Mouse (Mus musculus) heart, adult 2 months (tissue): ENCODE measurements around the gene Pik3r5. TPM values are rescaled to one million over a fixed set of nuclear protein-coding genes. Genes with fewer than 3 reads are reported as not detected.

Experiments used
- DNase-seq, 2 experiments: peaks; one replicate each; pipeline ENCODE4 v3.0.0; 2021
- H3K27ac ChIP-seq: fragments of 200-600 bp; 2 replicates; pipeline ENCODE4 v1.8.1; 2022
- H3K27me3 ChIP-seq: fragments of 200-500 bp; 2 replicates; pipeline ENCODE4 v1.6.1; 2012; ENCODE audit warnings: mild to moderate bottlenecking, low read length, inconsistent platforms, mixed read lengths; ENCODE audit not compliant: control insufficient read depth, insufficient read depth
- H3K36me3 ChIP-seq: fragments of 200-500 bp; 2 replicates; pipeline ENCODE4 v1.6.1; 2012; ENCODE audit warnings: low read length, inconsistent platforms; ENCODE audit not compliant: control insufficient read depth, insufficient read depth
- H3K4me1 ChIP-seq: fragments of 200-500 bp; 2 replicates; pipeline ENCODE4 v1.6.1; 2011; ENCODE audit warnings: low read length; ENCODE audit not compliant: control insufficient read depth, insufficient read depth
- H3K4me3 ChIP-seq: fragments of 200-600 bp; 2 replicates; pipeline ENCODE4 v1.8.1; 2022
- H3K79me2 ChIP-seq: fragments of 200-500 bp; replicated peaks from 2 replicates; pipeline ENCODE4 v1.6.1; 2012; ENCODE audit warnings: mild to moderate bottlenecking, inconsistent platforms, low read length, moderate library complexity, mixed read lengths; ENCODE audit not compliant: control insufficient read depth, insufficient read depth
- H3K9ac ChIP-seq: fragments of 200-500 bp; 2 replicates; pipeline ENCODE4 v1.6.1; 2012; ENCODE audit warnings: low read depth, mild to moderate bottlenecking, control low read depth, inconsistent platforms, low read length, mixed read lengths
- CTCF ChIP-seq: fragments of 200-600 bp; IDR thresholded peaks from 2 replicates; pipeline ENCODE4 v1.8.1; 2022; ENCODE audit warnings: antibody characterized with exemption, mild to moderate bottlenecking, moderate library complexity
- EP300 ChIP-seq: fragments of 200-500 bp; IDR thresholded peaks from 2 replicates; pipeline ENCODE4 v1.6.1; 2011; ENCODE audit warnings: low read depth, low read length, control low read depth; ENCODE audit not compliant: insufficient read depth
- POLR2A ChIP-seq: fragments of 200-500 bp; IDR thresholded peaks from 2 replicates; pipeline ENCODE4 v1.6.1; 2011; ENCODE audit warnings: mild to moderate bottlenecking, low read depth, low read length, control low read depth; ENCODE audit not compliant: insufficient read depth
- WGBS: fragments of 180-500 bp; shearing (Covaris S2); methylation state at CpG from one replicate; pipeline ENCODE4 v1.1.7; 2018; 5-methylcytosine and 5-hydroxymethylcytosine counted together
- intact Hi-C: fragments of 180-260 bp; cut with DNase I; formaldehyde crosslinking; loops from one replicate; pipeline ENCODE4 v1.15.1; 2025
- polyA plus RNA-seq: library from polyadenylated mRNA; depleted of rRNA; stranded (reverse); fragments of >200 nt; gene quantifications from 2 replicates; pipeline ENCODE4 v1.2.3, GENCODE M21; 2012
- total RNA-seq, 2 experiments: library from RNA; stranded (reverse); gene quantifications; 2 replicates each; pipeline ENCODE4 v1.2.3; 2021

Pik3r5 gene
- total and polyA plus RNA-seq, 3 experiments: 0.84 to 2.9 (median 1.3) TPM

- intact Hi-C loops: loop anchor here (2.0 to 10.0 kb wide), 2 partner anchors 41 to 61 kb away; no protein-coding TSS in a partner anchor
- DNase-seq: peak; percentile 61 to 74
- TF ChIP-seq EP300: no peak
- TF ChIP-seq POLR2A: no peak
- no peak for TF ChIP-seq CTCF
- Histone ChIP-seq H3K79me2 (no peaks in the 10 kb centered on the region), H3K27ac (peak overlapping the region; percentile 75), H3K36me3 (no peaks in the 10 kb centered on the region), H3K27me3 (peaks cover 4% of the 10 kb centered on the region), H3K4me3 (peak overlapping the region; percentile 64), H3K9ac (peak overlapping the region; percentile 94), H3K4me1 (peaks cover 13% of the 10 kb centered on the region)
- under 1% methylated on average over 66 of the region's 68 CpGs for WGBS
These were observed 45.9 kb upstream of the Pik3r5 start for GRCm38 (mm10) chr11:68385921-68386588.

DNA sequence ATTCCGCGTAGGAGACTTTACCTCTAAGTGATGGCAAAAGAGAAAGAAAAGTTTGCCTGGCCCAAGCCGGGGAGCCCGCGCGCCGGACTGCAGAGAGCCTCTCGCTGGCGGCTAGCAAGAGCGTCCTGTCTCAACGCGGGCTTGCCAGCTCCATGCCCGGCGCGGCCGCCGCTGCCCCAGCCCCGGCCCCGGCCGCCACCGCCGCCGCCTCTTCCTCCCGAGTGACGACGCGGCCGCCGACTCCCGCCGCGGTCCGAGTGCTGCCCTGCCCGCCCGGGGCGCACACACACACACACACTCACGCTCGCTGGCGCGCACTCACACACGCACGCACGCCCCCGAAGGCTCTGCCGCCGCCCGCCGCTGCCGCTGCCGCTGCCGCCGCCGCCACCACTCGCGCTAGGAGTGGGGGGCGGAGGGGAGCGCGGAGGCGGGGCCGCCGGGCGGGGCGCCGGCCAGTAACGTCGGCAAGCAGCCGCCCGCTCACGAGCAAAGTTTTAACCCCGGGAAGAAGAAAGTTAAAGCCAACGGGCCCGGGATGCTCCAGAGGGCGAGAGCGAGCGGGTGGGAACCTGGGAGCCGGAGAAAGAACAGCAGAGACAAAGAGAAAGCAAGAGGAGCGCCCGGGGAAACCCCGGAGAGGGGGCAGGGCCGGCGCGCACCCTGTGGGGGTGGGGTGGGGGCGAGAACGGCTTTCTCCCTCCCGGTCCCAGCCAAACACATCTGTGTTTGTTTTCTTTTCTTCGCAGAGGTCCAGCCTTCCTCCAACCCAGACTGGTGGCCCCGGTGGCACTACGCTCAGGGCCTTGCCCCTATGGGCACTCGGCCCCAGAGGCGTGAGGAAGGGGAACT lies 45.1 kb upstream of the Pik3r5 start:
- H3K36me3 ChIP-seq: no peaks in the 10 kb centered on the region
- peaks cover 15% of the 10 kb centered on the region for H3K4me1 ChIP-seq
- peak overlapping the region; percentile 75 for H3K27ac ChIP-seq
- peak overlapping the region; percentile 64 for H3K4me3 ChIP-seq
- intact Hi-C loops: loop anchor here (2.0 to 10.0 kb wide), 2 partner anchors 42 to 62 kb away; no protein-coding TSS in a partner anchor
- peaks cover 4% of the 10 kb centered on the region for H3K27me3 ChIP-seq
- H3K9ac ChIP-seq: peak overlapping the region; percentile 94
- no peaks in the 10 kb centered on the region for H3K79me2 ChIP-seq
- TF ChIP-seq POLR2A: no peak
- TF ChIP-seq CTCF: no peak
- no peak for TF ChIP-seq EP300
- peak; percentile 83 to 84 for DNase-seq
- WGBS: 1% methylated on average over 85 of the region's 90 CpGs

DNA sequence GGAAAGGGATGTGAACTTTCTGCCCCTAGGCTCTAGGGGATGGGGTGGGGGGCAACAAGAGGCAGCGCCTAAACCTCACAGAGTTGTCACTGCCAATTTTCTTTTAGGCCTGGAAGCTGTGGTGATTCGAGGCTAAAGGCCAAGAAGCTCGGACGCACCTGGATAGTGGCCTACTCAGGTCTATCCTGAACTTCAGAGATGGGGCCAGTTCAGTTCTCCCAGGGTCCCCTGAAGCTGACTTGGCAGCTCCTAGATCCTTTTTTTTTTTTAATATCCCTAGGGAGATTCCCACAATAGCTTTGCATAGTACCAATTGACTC lies 44.5 kb upstream of the Pik3r5 start:
- Histone ChIP-seq H3K27ac (peak overlapping the region; percentile 75), H3K79me2 (no peaks in the 10 kb centered on the region), H3K27me3 (peaks cover 4% of the 10 kb centered on the region), H3K4me1 (peaks cover 15% of the 10 kb centered on the region), H3K4me3 (peak overlapping the region; percentile 64), H3K9ac (peak overlapping the region; percentile 94), H3K36me3 (no peaks in the 10 kb centered on the region)
- no peak for TF ChIP-seq EP300
- TF ChIP-seq CTCF: no peak
- TF ChIP-seq POLR2A: no peak
- DNase-seq: no peak
- intact Hi-C loops: loop anchor here (2.0 to 10.0 kb wide), 2 partner anchors 43 to 63 kb away; no protein-coding TSS in a partner anchor
- WGBS: 39% methylated on average over 4 of the region's 4 CpGs

DNA sequence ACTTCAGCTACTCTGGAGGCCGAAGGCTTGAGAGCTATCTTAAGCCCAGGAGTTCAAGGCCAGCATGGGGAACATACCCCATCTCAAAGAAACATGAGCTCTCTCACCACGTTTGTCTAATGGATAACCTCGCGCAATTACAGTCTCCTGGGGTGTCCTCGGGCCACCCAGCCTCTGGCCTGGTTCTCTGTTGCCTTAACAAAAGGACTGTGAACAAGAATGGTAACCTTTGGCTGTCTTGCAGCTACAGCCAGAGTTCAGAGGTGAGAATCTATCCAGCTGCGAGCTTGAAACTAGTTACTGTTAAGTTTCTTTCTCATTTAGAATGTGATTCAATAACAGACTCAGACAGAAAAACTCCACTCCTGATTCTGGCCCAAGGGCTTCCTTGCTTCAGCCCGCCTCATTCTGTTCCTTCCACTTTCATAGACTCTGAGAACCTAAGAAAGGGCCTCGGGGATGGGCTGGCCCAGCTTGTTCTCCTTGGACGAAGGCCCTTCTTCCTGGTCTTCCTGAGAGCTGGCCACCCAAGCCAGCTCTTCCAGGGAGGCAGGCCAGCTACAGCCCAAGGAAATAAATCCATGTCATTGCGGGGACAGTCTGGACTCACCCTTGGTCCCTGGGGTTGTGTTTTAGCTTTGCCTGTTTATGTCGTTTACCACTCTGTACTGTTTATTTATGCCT lies 43.8 kb upstream of the Pik3r5 start:
- H3K79me2 ChIP-seq: no peaks in the 10 kb centered on the region
- TF ChIP-seq POLR2A (no peak), CTCF (no peak), EP300 (no peak)
- 61% methylated on average over 11 of the region's 11 CpGs for WGBS
- intact Hi-C loops: loop anchor here (2.0 to 10.0 kb wide), 2 partner anchors 43 to 63 kb away; no protein-coding TSS in a partner anchor
- H3K9ac ChIP-seq: no peak overlapping the region
- no peak overlapping the region for H3K4me3 ChIP-seq
- H3K36me3 ChIP-seq: no peaks in the 10 kb centered on the region
- H3K27me3 ChIP-seq: peaks cover 4% of the 10 kb centered on the region
- peaks cover 15% of the 10 kb centered on the region for H3K4me1 ChIP-seq
- peak overlapping the region; percentile 48; the same call in 1 of the 2 replicates for H3K27ac ChIP-seq
- DNase-seq: peak in 1 of 2 experiments; percentile 31

GRCm38 (mm10) chr11:68388655-68389015 lies 43.3 kb upstream of the Pik3r5 start:
- WGBS: 79% methylated on average over 1 of the region's 1 CpGs
- H3K9ac ChIP-seq: no peak overlapping the region
- peaks cover 15% of the 10 kb centered on the region for H3K4me1 ChIP-seq
- H3K27ac ChIP-seq: 0 out of 2 replicates have a peak overlapping the region, but pooled peaks have one; percentile 5
- no peak for DNase-seq
- no peak overlapping the region for H3K4me3 ChIP-seq
- intact Hi-C loops: loop anchor here (10.0 kb wide), 1 partner anchor 64 kb away; no protein-coding TSS in a partner anchor
- no peak for TF ChIP-seq POLR2A
- no peak for TF ChIP-seq CTCF
- no peak for TF ChIP-seq EP300
- H3K36me3 ChIP-seq: no peaks in the 10 kb centered on the region
- no peaks in the 10 kb centered on the region for H3K79me2 ChIP-seq
- H3K27me3 ChIP-seq: peaks cover 4% of the 10 kb centered on the region
